Mouse (Mus musculus) heart, adult 9 months (tissue): ENCODE data around the gene Kcnj15.

Experiments
- DNase-seq, 2 experiments: peaks; one replicate each; pipeline ENCODE4 v3.0.0; 2022; ENCODE audit warnings: low spot score in 2 of 2

The Kcnj15 gene

DNA sequence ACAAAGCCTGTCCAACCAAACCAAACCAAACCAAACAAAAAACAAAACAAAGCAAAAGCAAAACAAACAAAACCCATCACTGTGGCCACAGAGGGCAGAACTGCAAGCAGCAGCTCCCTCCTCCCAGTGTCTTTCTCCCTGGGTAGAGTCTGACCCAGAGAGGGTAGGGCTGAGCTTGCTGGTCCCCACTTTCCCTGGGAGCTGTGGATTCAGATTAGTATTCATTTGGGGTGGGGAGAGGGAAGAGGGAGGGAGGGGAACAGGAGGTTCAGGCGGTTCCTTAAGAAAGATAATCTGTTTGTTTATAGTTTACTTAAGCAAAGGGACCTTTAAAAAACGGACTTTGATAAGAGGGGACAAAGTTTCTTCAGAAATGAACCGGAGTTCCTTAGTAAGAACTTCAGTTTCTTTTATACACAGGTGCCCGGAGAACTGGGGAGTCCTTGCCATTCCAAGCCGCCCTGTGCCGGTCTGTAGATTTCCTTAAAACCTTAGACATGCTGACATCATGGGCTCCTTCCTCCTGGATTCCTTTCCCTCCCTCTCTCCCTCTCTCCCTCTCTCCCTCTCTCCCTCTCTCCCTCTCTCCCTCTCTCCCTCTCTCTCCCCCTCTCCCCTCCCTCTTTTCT is at the start of gene Kcnj15:
Gene Kcnj15 (plus strand): TSS at position 293 of the 629 bp plus-strand sequence.
- no peak for DNase-seq

DNA sequence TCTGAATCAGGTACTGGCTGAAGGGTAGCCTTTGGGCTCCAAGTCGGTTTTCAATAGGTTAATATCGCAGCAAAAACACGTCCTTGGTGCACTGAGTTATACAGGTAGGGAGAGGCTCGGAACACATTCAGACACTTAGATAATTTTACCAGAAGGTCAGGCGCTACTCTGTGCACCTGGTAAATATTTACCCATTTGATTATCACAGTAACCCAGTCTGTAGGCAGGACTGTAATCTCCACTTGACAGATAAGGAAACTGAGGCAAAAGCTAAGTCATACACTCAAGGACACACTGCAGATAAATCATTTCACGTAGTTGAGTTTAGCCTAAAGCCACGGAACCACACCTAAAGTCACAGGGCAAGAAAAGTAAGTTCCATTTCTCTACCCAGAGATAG is 49.1 kb upstream of the Kcnj15 start:
- no peak for DNase-seq

DNA sequence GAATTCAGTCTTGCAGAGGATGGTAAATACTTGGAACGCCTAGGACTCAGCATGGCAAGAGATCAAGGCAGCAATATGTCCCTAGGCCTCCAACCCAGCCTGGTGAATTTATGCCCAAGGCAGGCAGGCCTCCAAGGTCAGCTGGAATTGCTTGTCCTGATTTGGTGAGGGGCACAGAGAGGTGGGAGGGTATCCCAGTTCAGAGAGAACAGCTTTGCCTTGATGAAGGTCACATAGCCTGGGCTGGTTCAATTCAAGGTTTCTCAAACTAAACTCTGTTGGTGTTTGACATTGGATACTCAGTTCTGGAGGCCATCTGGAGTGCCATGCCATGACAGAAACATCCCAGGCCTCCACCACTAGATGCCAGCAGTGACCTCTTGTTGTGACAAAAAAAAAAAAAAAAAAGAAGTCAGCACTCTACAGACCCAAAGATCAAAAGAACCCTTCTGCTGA is 48.3 kb upstream of the Kcnj15 start:
- peak in 1 of 2 experiments; percentile 22 for DNase-seq

DNA sequence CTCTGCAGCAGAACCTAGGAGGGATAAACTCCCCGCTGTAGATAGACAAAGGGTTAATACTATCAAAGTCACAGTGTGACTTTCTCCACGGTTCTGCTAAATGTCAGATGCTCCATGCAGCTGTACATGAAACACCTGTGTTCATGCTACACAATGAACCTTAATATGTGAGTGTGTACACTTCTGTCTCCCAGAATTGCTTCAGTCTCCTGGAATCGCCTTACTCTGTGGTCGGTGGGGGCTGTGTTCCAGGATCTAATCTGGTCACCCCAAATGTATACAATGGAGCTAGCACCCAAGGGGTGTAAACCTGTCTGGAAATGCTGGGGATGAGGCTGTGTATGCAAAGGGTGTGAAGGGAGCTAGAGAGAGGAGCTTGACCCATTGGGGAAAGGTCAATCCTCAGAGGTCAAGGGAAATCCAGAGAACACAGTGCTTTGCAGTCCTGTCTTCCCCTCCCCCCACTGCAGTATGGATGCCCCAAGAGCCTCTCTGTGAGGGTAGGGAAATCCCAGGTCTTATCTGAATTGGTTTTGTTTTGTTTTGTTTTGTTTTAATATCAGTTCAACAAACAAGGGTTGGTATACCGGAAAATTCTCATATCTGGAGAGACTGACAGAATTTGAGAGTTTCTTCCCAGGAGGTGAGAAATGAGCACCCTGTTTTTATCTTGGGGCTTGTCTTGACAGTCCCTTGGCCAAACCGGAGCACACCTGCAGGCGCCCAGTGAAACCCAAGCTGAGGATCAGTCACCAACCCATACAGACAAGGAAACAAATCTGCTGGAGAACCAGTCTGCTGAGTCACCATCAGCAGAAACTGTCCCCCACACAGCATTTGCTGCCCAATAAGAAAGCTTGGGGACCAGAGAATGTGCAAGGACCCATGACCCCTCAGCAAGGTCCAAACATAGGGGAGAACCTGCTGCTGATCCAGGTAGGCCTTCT is 42.8 kb upstream of the Kcnj15 start:
- no peak for DNase-seq

DNA sequence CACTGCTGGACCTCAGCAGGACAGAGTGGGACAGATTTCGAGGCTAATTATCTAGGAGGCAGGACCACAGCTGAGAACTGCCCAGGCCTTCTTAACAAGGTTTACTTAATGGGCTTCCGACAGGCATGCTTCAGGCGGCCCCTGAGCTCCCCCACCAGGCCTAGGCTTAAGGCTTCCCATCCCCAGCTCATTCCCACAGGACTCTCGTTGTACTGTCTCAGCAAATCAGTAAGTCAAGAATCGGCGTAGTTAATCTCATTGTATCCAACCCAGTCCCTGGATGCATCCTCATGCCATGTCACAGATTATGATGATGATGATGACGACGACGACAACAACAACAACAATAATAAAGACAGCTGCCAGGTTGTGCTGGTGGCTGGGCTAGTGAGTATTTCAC is 41.6 kb upstream of the Kcnj15 start:
- DNase-seq = no peak

DNA sequence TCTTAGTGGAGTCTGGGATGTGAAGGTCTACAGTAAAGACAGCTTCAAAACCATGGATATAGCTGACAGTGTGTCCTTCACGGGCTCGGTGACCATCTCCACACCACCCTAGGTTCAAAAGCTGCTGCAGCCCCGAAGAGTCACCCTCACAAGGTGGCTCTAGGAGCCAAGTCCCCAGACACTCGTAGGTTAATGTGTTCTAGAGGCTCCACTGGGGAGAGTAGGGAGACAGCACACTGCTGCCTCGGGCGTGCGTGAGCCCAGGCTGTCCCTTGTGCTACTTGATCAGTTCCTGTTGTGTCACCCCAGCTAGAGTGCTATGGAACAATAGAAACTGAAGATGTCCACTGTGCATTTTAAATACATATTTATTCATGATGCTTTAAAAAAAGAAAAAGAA is 41.0 kb upstream of the Kcnj15 start:
- no peak for DNase-seq

DNA sequence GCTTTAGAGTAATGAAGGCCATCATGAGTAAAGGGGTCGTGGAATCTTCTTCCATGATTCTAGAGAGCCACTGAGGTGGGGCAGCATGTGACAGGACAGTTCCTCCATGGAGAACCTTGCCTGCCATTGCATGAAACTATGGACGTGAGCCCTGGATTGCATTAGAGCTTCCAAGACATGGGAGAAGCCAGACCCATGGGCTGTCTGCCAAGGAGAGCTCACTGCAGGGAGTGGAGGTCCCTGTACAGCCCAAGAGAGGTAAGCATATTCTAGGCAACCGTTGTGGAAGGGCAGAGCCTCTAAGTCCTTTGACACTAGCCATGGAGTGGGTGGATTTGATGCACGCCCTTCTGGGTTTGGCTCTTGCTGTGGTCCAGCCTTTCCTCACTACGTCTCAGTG is 40.5 kb upstream of the Kcnj15 start:
- DNase-seq = no peak

DNA sequence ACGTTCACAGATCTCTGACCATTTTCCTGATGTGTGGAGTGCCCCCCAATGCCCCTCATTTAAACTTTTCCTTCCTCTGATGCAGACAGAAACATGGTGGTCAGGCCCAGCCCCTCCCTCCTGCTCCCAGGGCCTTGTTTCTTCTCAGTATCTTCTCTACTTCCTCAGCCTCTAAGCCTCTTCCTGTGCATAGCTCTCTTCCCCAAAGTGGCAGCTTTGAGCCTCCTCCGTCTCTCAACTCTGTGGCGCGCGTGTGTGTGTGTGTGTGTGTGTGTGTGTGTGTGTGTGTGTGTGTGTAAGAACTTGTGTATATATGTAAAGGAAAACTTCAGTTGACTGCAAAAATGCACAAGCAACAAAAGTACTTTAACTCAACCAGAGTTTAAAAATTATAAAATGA is 38.6 kb upstream of the Kcnj15 start:
- DNase-seq = no peak

DNA sequence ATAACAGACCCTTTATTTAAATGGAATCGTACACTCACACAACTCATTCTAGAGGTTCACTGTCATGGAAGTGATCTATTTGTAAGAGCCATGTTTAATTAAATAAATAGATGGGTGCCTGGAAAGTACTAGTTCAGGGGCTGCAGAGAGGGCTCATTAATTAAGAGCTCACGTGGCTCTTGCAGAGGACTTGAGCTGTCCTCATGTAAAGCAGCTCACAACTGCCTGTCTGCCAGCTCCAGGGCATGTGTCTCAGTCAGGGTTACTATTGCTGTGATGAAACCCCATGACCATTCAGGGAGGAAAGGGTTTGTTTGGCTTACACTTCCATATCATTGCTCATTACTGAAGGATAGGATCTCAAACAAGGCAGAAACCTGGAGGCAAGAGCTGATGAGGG is 37.9 kb upstream of the Kcnj15 start:
- no peak for DNase-seq

DNA sequence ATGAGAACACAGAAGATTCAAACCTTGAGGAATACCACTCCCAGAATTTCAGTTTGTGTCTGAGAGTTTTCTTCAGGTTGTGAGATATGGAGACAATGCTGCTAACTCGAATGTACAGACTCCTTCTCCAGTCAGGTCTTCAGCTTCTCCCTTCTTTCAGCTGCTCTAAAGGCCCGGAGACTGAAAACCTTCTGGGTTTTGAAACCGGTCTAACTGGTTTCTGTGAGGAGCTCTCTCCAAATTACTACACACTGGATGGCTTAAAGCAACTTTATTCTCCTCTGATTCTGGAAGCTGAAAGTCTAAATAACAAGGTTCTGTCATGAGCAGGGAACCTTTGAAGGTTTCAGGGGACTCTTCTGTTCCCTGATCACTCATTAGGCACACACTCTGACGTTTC is 36.3 kb upstream of the Kcnj15 start:
- DNase-seq = no peak

DNA sequence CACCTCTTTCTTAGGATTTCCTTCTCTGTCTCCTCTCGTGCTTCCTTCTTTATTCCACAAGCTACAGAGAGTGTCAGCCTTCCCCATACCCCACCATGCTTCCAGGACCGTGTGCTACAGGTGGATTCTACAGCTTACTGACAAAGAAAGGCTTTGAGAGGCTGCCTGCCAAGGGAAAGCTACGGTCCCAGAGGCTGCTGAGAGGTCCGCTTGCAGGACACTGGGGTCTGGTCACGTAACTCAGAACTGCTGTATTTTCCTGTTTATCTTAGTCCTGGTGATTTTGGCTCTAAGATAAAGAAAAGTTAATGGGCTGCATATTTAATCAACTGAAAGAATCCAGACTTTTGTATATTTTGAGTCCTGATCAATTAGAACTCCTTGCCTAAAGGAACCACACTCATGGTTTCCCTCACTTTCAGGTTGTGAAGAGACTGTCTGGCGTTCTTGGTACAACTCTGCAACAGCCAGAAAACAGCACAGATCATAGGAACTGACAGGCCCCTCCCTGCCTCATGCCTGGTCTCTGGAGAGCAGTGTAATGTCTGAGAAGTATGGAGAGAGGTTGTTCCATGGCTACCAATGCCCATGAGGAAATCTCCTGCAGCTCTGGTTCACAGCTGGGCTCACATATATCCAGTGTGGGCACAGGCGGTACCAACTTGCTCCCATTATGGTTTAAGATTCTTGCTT is 35.2 kb upstream of the Kcnj15 start:
- no peak for DNase-seq

DNA sequence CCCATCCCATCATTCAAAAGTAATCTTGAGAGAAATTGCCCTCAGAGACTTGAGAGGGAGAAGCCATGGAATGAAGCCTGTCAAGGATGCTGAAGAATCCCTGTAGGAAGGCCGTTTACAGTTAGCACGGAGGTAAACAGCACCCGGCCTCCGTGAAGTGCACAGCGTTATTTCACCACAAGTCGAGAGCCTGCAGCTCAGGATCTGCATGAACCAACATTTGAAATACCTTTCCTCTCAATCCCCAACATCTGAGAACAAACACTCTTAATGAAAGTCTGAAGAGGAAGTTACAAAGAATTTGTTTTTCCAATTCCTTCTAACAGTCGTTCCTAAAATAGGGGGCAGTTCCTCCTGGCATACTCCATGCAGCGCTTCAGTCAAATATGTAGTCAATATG is 33.9 kb upstream of the Kcnj15 start:
- no peak for DNase-seq

DNA sequence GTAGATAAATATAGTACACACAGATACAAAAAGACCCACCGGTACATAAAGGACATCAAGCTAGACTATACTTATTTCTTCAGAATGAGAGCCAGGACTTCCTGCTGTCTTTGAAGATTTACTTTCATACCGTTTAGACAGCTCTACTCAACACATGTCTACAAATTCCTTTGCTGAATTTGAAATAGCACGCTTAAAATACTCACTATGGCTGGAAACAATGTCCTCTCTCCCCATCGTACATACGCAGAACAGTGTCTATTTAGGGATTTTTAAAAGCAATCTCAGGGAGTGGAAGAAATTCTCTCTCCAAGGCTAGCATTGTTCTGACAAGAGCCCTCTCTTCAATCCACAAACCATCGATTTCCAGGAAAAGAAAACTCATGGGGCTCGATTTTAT is 32.1 kb upstream of the Kcnj15 start:
- DNase-seq = no peak

DNA sequence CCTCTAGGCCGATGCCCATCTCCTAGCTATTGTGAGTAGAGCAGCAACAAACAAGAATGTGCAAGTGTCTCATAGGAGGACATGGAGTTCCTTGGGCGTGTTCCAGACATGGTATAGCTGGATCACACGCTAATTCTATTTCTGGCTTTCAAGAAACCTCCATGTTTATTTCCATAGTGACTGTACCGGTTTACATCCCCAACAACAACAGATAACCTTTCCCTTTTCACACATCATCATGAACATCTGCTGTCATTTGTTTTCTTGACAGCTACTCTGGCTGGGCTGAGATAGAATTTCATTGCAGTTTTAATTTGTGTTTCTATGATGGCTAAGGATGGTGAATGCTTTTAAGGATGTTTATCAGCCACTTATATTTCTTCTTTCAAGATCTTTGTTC is 25.6 kb upstream of the Kcnj15 start:
- no peak for DNase-seq

DNA sequence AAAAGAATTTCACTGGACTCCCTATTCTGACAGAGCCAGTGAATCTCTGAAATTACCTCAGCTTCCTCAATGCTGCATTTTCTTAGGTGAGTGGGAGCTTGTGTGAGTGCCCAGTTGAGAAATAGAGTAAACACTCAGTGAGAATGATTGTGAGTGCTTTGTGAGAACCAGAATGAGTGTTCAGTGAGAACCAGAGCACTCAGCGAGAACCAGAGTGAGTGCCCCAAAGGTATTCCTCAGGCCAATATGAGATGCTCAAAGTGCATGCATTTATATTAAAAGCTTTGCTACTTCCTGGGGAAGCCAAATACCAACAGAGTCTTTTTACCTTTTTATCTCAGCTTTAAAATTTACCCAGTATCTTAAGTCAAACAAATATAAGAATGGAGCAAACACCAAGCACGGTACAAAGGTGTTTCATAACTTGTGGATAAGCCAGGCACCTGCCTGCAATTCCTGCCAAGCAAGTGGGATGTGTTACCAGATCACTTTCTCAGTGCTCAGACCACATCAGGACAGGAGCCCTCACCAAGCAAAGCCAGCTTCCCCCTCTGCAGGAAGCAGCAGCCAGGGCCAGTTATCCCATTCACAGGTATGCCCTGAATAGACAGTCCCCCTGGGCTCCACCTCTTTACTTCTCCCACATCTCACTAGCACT is 22.3 kb upstream of the Kcnj15 start:
- DNase-seq = no peak

DNA sequence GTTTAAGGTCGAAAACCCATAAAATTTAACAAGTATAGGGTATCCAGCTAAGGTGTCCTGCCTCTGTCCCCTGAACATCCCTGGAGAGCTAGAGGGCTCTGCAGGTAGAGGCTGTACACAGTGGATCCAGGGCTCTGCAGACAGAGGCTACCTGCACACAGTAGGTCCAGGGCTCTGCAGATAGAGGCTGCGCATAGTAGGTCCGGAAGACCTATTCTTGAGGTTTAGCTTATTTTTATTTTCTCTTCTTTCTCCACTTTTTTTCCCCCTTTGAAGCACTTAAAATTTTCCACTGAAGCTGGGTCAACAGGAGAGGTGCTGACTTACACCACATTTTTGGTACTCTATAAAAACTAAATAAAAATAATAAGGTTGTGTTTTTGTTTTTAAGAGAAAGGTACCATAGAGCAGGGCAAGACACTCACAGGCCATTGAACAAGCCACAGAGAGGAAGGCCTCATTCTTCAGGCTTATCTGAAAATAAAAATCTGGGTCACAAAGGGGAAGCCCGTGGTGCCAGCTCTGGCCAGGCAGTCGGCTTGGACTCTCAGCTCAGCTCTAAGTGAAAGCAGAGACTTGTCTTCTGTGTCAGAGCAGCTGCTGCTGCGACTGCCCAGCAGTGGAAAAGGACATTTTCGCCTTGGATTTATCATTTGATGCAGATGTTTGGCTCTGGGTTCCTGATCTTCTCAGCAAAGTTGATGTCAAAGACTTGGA is 18.0 kb upstream of the Kcnj15 start:
- DNase-seq = peak in 1 of 2 experiments; percentile 19

DNA sequence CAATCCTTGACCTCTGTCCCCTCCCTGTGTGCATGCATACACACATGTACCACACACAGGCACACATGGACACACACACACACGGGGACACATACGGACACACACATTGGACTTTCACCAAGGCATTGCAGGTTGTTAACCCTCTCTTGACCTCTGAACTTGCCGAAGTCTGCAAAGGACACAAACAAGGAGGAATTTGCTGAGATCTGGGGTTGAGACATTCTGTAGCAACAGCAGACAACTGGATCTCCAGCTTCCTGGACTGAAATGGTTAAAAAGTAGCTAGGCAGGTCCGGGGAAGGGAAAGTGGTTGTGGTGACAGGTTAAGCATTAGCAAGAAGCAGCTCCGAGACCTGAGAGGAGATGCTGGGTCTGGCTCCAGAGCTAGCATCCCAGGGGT is 16.7 kb upstream of the Kcnj15 start:
- no peak for DNase-seq

DNA sequence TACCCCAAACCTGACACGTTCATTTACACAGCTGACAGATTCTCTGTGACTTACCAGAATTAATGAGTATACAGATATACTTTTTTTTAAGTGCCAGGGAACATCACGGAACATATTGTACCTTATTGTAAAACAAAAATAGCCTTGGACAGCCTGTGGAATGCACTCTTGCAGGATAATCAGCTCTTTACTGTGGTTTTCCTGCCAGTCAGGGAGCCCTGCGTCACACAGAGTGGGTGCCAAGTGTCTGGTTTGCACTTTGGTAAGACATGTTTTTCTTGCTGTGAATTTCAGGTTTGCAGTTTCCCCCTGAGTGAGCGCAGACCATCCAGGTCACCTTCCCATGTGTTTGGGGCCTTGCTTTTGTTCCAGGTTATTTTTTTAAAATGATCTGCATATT is 15.8 kb upstream of the Kcnj15 start:
- DNase-seq = peak; percentile 59 to 68

DNA sequence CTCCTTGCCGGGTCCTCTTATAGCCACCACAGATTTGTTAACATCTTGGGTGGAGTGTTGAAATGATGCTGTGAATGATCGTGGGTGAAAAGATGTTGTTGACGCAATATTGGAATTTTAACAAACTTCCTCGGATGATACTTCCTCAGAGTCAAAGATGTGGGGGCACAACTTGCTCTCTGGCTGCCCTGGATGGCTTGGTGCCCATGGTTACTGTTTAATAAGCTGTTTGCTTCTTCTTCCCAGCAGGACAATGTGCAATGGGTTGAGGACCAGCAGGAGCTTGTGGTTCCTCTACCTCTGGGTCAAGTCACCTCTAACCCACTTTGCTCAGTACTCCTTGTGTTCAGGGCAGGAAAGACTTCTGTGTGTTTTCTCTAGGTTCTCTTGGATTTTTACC is 15.2 kb upstream of the Kcnj15 start:
- DNase-seq = no peak

DNA sequence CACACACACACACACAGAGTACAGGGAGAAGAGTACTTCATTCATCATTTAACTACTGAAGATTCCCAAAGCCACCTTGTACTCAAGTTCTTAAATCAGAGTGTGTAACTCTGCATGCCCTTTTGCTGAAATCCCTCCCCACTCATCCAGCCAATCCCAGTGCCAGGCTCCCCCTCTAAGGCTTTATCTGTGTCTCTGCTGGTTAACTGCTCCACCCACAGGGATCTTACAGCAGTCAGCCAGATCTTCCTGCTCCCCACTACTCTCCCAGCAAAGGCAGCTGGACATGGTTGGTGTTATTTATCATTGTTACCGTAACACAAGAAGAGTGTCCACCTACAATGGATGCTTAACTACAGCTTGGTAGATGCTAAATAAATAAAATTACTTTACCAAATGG is 14.0 kb upstream of the Kcnj15 start:
- no peak for DNase-seq

DNA sequence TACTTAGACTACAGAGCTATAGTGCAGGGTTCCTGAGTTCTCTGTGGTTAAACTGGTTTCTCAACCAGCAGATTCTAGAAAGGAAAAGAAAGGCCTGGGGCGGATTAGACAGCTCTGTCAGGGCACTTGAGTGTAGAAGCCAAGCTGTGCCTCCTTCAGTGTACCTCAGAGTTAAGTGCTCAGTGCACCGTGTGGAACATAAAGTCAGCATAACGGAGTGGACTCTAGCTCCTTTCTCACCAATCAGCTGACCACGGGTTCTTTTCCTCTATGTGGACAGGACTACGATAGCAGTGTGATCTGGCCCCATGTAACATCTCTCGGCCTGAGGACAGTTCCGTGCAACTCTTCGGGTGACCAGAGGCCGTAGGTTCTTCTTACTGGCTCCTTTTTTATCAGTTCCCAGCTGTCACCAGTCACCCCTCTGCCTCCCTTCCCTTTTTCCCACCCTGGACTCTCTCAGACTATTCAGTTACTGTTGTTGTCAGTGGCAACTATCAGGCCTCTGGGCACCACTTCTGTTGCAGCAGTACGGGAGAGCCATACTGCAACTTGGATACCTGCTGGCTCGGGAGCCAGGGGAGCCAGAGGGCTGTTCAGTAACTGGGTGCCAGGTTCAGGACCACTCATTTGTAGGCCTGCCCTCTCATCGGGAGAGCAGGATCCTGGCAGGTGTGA is 12.6 kb upstream of the Kcnj15 start:
- DNase-seq = no peak
